Mouse (Mus musculus) hindbrain, embryonic 10.5 days (tissue): Measurements from ENCODE around the gene Arhgef25. TPM values are rescaled to one million over a fixed set of nuclear protein-coding genes. Genes with fewer than 3 reads are reported as not detected.
"Not testable (repeated sequence)": the region's sequence is repeated elsewhere in the genome, so short reads cannot be mapped to it uniquely, and the experiment has no call there.

ENCODE experiments used
- DNase-seq: peaks from one replicate; pipeline ENCODE4 v3.0.0-alpha.2; 2017; ENCODE audit warnings: low spot score
- H3K27ac ChIP-seq: fragments of 300-500 bp; sonication (generic); 2 replicates; pipeline ENCODE4 v1.5.1; 2016; ENCODE audit warnings: mild to moderate bottlenecking, moderate library complexity
- H3K27me3 ChIP-seq: fragments of 300-500 bp; sonication (generic); 2 replicates; pipeline ENCODE4 v1.6.1; 2016; ENCODE audit warnings: mild to moderate bottlenecking; ENCODE audit not compliant: poor library complexity, insufficient read depth, severe bottlenecking
- H3K36me3 ChIP-seq: fragments of 300-500 bp; sonication (generic); 2 replicates; pipeline ENCODE4 v1.6.1; 2016; ENCODE audit warnings: mild to moderate bottlenecking, moderate library complexity
- H3K4me1 ChIP-seq: fragments of 300-500 bp; sonication (generic); replicated peaks from 2 replicates; pipeline ENCODE4 v1.6.1; 2016; ENCODE audit warnings: mild to moderate bottlenecking
- H3K4me3 ChIP-seq: fragments of 300-500 bp; sonication (generic); 2 replicates; pipeline ENCODE4 v1.5.1; 2016; ENCODE audit warnings: mild to moderate bottlenecking, moderate library complexity
- H3K9me3 ChIP-seq: fragments of 300-500 bp; sonication (generic); 2 replicates; pipeline ENCODE4 v1.6.1; 2016; ENCODE audit warnings: mild to moderate bottlenecking, moderate library complexity
- WGBS: fragments of 180-500 bp; shearing (Covaris S2); methylation state at CpG from one replicate; pipeline ENCODE4 v1.1.7; 2016; 5-methylcytosine and 5-hydroxymethylcytosine counted together
- polyA plus RNA-seq: library from polyadenylated mRNA; unstranded; fragments of >200 nt; fragmentation: Nextera tagmentation; extraction: Ambion mirVana; gene quantifications from 2 replicates; pipeline ENCODE4 v1.2.1, GENCODE M21; 2016

Gene Arhgef25
- polyA plus RNA-seq, 1 experiment from 2014 or later: 33.5 TPM

GRCm38 (mm10) chr10:127156089-127156488 is 33.8 kb downstream of the Arhgef25 start:
- no peak overlapping the region for H3K27ac ChIP-seq
- H3K4me3 ChIP-seq: no peak overlapping the region
- DNase-seq: no peak
- 94% methylated on average over 1 of the region's 1 CpGs for WGBS
- no peaks in the 10 kb centered on the region for H3K36me3 ChIP-seq
- H3K27me3 ChIP-seq: no peaks in the 10 kb centered on the region
- no peaks in the 10 kb centered on the region for H3K4me1 ChIP-seq
- H3K9me3 ChIP-seq: 0 out of 2 replicates have a peak, but pooled peaks cover 3% of the 10 kb centered on the region

DNA sequence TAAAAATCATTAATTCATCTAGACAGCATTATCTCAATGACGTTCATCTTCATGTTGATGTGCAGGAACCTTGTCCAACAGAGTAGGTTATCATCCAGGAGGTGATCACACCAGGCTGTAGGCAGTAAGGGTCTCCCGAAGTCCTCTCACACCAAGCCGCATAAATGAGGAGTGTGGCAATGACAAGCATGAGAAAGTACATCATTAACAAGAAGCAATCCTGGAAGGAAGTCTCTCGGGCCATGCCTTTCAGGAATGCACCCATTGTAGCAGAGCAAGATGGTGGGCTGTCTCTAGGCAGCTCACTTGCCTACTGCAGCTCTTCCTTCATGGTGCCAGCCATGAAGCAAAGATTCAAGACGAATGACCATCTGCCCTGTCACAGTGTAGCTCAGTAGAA is 35.2 kb downstream of the Arhgef25 start:
- Histone ChIP-seq H3K27ac (no peak overlapping the region), H3K4me1 (no peaks in the 10 kb centered on the region), H3K9me3 (0 out of 2 replicates have a peak, but pooled peaks cover 3% of the 10 kb centered on the region), H3K4me3 (no peak overlapping the region), H3K27me3 (no peaks in the 10 kb centered on the region), H3K36me3 (no peaks in the 10 kb centered on the region)
- 89% methylated on average over 5 of the region's 5 CpGs for WGBS
- DNase-seq: no peak

GRCm38 (mm10) chr10:127154241-127154640 is 35.6 kb downstream of the Arhgef25 start:
- WGBS: 97% methylated on average over 2 of the region's 2 CpGs
- Histone ChIP-seq H3K4me3 (no peak overlapping the region), H3K36me3 (no peaks in the 10 kb centered on the region), H3K27ac (no peak overlapping the region), H3K9me3 (0 out of 2 replicates have a peak, but pooled peaks cover 3% of the 10 kb centered on the region), H3K27me3 (no peaks in the 10 kb centered on the region), H3K4me1 (no peaks in the 10 kb centered on the region)
- DNase-seq: no peak

DNA sequence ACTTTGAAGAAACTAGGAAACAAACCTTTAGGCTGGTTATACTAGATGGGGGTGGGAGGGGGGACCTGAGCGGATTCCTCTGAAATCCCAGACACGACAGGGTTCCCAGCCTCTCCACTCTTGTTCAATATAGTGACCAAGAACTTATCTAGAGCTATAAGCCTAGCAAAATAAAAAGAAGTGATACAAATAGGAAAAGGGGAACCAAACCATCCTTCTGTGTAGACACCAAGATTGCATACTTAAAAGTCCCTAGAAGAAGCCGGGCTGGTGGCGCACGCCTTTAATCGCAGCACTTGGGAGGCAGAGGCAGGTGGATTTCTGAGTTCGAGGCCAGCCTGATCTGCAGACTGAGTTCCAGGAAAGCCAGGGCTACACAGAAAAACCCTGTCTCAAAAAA is 36.6 kb downstream of the Arhgef25 start:
- no peaks in the 10 kb centered on the region for H3K27me3 ChIP-seq
- no peaks in the 10 kb centered on the region for H3K36me3 ChIP-seq
- no peak for DNase-seq
- H3K4me1 ChIP-seq: no peaks in the 10 kb centered on the region
- 96% methylated on average over 7 of the region's 7 CpGs for WGBS
- 0 out of 2 replicates have a peak, but pooled peaks cover 3% of the 10 kb centered on the region for H3K9me3 ChIP-seq
- no peak overlapping the region for H3K27ac ChIP-seq
- no peak overlapping the region for H3K4me3 ChIP-seq

DNA sequence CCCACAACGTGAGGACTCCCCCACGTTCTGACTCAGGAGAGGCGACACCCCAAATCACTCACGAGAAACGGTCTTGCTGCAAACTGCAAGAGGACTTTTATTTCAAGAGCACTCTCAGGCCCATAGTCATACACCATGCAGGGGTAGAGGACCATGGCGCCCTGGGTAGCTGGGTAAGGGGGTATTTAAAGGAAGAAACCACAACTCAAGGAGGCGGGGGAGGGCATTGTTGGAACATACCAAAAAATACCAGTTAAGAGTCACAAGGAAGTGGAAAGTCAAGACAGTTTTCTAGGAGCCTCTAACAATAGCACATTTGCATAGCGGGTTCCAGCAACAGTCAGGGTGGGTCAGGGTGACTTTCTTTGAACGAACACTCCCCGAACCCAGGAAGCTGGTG is 37.3 kb downstream of the Arhgef25 start:
- not testable (repeated sequence) for H3K36me3 ChIP-seq, H3K9me3 ChIP-seq, H3K4me1 ChIP-seq, H3K27me3 ChIP-seq, DNase-seq, H3K4me3 ChIP-seq, H3K27ac ChIP-seq
- WGBS: 86% methylated on average over 10 of the region's 10 CpGs

- H3K36me3 ChIP-seq, H3K4me1 ChIP-seq, H3K4me3 ChIP-seq, DNase-seq, H3K27ac ChIP-seq, H3K9me3 ChIP-seq, H3K27me3 ChIP-seq: not testable (repeated sequence)
- WGBS: 88% methylated on average over 3 of the region's 3 CpGs
Measured at GRCm38 (mm10) chr10:127151233-127151632, 38.6 kb downstream of the Arhgef25 start.

- no peaks in the 10 kb centered on the region for H3K4me1 ChIP-seq
- H3K36me3 ChIP-seq: no peaks in the 10 kb centered on the region
- 0 out of 2 replicates have a peak, but pooled peaks cover 3% of the 10 kb centered on the region for H3K9me3 ChIP-seq
- no peaks in the 10 kb centered on the region for H3K27me3 ChIP-seq
- H3K4me3 ChIP-seq: no peak overlapping the region
- 85% methylated on average over 4 of the region's 4 CpGs for WGBS
- H3K27ac ChIP-seq: no peak overlapping the region
- no peak for DNase-seq
Measured at GRCm38 (mm10) chr10:127150471-127150872, 39.4 kb downstream of the Arhgef25 start.

GRCm38 (mm10) chr10:127147135-127147534 is 42.7 kb downstream of the Arhgef25 start:
- H3K4me1 ChIP-seq: 0 out of 2 replicates have a peak, but pooled peaks cover 5% of the 10 kb centered on the region
- no peak overlapping the region for H3K27ac ChIP-seq
- DNase-seq: no peak
- no peaks in the 10 kb centered on the region for H3K36me3 ChIP-seq
- no peaks in the 10 kb centered on the region for H3K27me3 ChIP-seq
- H3K4me3 ChIP-seq: no peak overlapping the region
- 84% methylated on average over 6 of the region's 6 CpGs for WGBS
- H3K9me3 ChIP-seq: 0 out of 2 replicates have a peak, but pooled peaks cover under 1% of the 10 kb centered on the region

GRCm38 (mm10) chr10:127145303-127145702 is 44.6 kb downstream of the Arhgef25 start:
- WGBS: 81% methylated on average over 5 of the region's 5 CpGs
- Histone ChIP-seq H3K4me3 (no peak overlapping the region), H3K36me3 (no peaks in the 10 kb centered on the region), H3K27me3 (no peaks in the 10 kb centered on the region), H3K4me1 (0 out of 2 replicates have a peak, but pooled peaks cover 5% of the 10 kb centered on the region), H3K27ac (no peak overlapping the region), H3K9me3 (no peaks in the 10 kb centered on the region)
- no peak for DNase-seq

GRCm38 (mm10) chr10:127144536-127144935 is 45.3 kb downstream of the Arhgef25 start:
- no peak overlapping the region for H3K27ac ChIP-seq
- no peaks in the 10 kb centered on the region for H3K27me3 ChIP-seq
- no peak overlapping the region for H3K4me3 ChIP-seq
- H3K36me3 ChIP-seq: no peaks in the 10 kb centered on the region
- DNase-seq: no peak
- H3K9me3 ChIP-seq: no peaks in the 10 kb centered on the region
- WGBS: 91% methylated on average over 7 of the region's 7 CpGs
- H3K4me1 ChIP-seq: 0 out of 2 replicates have a peak, but pooled peaks cover 5% of the 10 kb centered on the region

DNA sequence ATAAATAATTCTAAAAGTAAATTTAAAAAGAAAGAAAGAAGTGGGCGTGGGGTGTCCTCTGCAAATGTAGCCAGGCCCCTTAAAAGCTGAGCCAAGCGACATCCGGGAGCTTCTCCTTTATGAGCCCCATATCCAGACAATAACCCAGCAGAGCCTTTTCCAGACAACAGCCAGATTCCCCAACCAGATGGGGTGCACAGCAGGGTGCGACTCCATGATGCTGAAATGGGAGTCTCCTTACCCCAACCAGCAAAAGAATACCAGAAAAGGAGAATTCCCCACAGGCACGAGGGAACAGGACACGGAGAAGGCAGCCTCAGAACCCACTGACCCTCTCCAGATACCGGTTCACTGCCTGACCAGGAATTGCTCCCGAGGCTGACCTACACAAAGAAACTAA is 46.7 kb downstream of the Arhgef25 start:
- H3K4me1 ChIP-seq: 0 out of 2 replicates have a peak, but pooled peaks cover 5% of the 10 kb centered on the region
- 80% methylated on average over 8 of the region's 8 CpGs for WGBS
- no peak for DNase-seq
- H3K27me3 ChIP-seq: no peaks in the 10 kb centered on the region
- H3K36me3 ChIP-seq: no peaks in the 10 kb centered on the region
- H3K27ac ChIP-seq: no peak overlapping the region
- no peak overlapping the region for H3K4me3 ChIP-seq
- H3K9me3 ChIP-seq: no peaks in the 10 kb centered on the region

DNA sequence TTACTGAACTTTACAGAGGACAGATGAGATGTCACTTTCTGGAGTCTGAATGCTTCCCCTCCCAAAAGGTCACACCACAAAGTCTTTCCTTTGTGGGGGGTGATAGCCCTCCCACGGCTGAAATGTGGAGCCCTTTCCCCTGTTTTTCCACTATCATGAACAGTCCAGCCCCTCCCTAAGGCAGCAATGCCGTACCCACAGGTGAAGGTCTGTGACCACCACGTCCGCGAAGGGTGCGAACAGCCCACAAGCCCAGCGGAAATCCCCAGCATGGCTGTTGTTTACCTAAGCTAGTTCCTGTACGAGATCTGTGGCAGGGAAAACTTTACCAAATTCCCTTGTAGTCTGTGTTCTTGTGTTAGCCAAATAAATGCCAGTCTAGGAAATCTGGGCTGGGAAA is 48.4 kb downstream of the Arhgef25 start:
- Histone ChIP-seq H3K4me3 (no peak overlapping the region), H3K27ac (no peak overlapping the region), H3K9me3 (no peaks in the 10 kb centered on the region), H3K4me1 (0 out of 2 replicates have a peak, but pooled peaks cover 5% of the 10 kb centered on the region), H3K36me3 (no peaks in the 10 kb centered on the region), H3K27me3 (no peaks in the 10 kb centered on the region)
- DNase-seq: no peak
- WGBS: 82% methylated on average over 8 of the region's 8 CpGs

DNA sequence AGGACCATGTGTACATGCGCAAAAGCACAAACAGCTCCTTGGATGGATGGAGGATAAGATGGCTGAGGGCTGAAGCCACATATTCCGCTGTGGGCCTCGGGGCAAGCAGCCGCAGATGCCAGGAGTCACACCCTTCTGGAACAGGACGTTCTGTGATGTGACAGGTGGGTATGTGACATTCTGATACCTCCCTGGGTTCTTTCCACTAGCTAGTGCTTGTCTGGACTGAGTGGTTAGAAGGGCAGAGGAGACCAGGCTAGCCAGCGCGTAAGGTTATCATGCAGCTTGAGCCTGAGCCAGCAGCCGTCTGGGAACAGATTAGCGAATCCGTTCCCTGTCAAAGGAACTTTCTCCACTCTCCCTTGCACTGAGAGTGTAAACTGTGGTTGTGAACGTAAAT is 48.9 kb downstream of the Arhgef25 start:
- H3K9me3 ChIP-seq: no peaks in the 10 kb centered on the region
- WGBS: 91% methylated on average over 11 of the region's 11 CpGs
- no peak overlapping the region for H3K27ac ChIP-seq
- H3K4me3 ChIP-seq: no peak overlapping the region
- H3K36me3 ChIP-seq: no peaks in the 10 kb centered on the region
- no peaks in the 10 kb centered on the region for H3K27me3 ChIP-seq
- no peak for DNase-seq
- 0 out of 2 replicates have a peak, but pooled peaks cover 5% of the 10 kb centered on the region for H3K4me1 ChIP-seq
